Mouse (Mus musculus): ENCODE results near the gene Exoc8. TPM values are rescaled to one million over a fixed set of nuclear protein-coding genes. Genes with fewer than 3 reads are reported as not detected.

Gene Exoc8
- polyA plus RNA-seq, 1 experiment from 2014 or later = 12.7 TPM

GRCm38 (mm10) chr8:124925544-124926266 is 28.2 kb upstream of the Exoc8 start:
- ATAC-seq (ENCODE audit: low FRiP score) = no peak

GRCm38 (mm10) chr8:124923971-124924652 is 26.6 kb upstream of the Exoc8 start:
- 85% methylated on average over 15 of the region's 15 CpGs for WGBS
- Histone ChIP-seq H3K9me3 (replicated peaks) (no peaks in the 10 kb centered on the region), H3K36me3 (0 out of 2 replicates have a peak, but pooled peaks cover 4% of the 10 kb centered on the region), H3K4me3 (replicated peaks) (no peak overlapping the region), H3K27ac (replicated peaks) (no peak overlapping the region), H3K4me1 (peaks cover 41% of the 10 kb centered on the region), H3K4me2 (no peak overlapping the region), H3K9ac (replicated peaks) (no peak overlapping the region), H3K27me3 (replicated peaks) (no peaks in the 10 kb centered on the region)
- no peak for ATAC-seq (ENCODE audit: low FRiP score)

More at GRCm38 (mm10) chr8:124925544-124926266, 28.2 kb upstream of the Exoc8 start:
- 0 out of 2 replicates have a peak, but pooled peaks cover 4% of the 10 kb centered on the region for H3K36me3 ChIP-seq
- no peak overlapping the region for H3K9ac ChIP-seq (replicated peaks)
- H3K4me2 ChIP-seq = no peak overlapping the region
- 80% methylated on average over 14 of the region's 14 CpGs for WGBS
- H3K27ac ChIP-seq (replicated peaks) = no peak overlapping the region
- H3K9me3 ChIP-seq (replicated peaks) = no peaks in the 10 kb centered on the region
- no peaks in the 10 kb centered on the region for H3K27me3 ChIP-seq (replicated peaks)
- H3K4me1 ChIP-seq = peaks cover 41% of the 10 kb centered on the region
- H3K4me3 ChIP-seq (replicated peaks) = no peak overlapping the region

GRCm38 (mm10) chr8:124922490-124923089 is 25.1 kb upstream of the Exoc8 start:
- Histone ChIP-seq H3K4me1 (peaks cover 37% of the 10 kb centered on the region), H3K4me3 (replicated peaks) (no peak overlapping the region), H3K4me2 (no peak overlapping the region), H3K27me3 (replicated peaks) (no peaks in the 10 kb centered on the region), H3K36me3 (0 out of 2 replicates have a peak, but pooled peaks cover 4% of the 10 kb centered on the region), H3K27ac (replicated peaks) (no peak overlapping the region; the same call in 1 of the 2 replicates), H3K9me3 (replicated peaks) (no peaks in the 10 kb centered on the region), H3K9ac (replicated peaks) (no peak overlapping the region)
- no peak for ATAC-seq (ENCODE audit: low FRiP score)
- 48% methylated on average over 11 of the region's 11 CpGs for WGBS

GRCm38 (mm10) chr8:124921369-124922279 is 24.1 kb upstream of the Exoc8 start:
- Histone ChIP-seq H3K4me2 (no peak overlapping the region), H3K4me1 (peaks cover 34% of the 10 kb centered on the region), H3K9me3 (replicated peaks) (no peaks in the 10 kb centered on the region), H3K27me3 (replicated peaks) (no peaks in the 10 kb centered on the region), H3K4me3 (replicated peaks) (no peak overlapping the region), H3K9ac (replicated peaks) (no peak overlapping the region), H3K27ac (replicated peaks) (no peak overlapping the region; the same call in 1 of the 2 replicates), H3K36me3 (0 out of 2 replicates have a peak, but pooled peaks cover 2% of the 10 kb centered on the region)
- 71% methylated on average over 18 of the region's 18 CpGs for WGBS
- ATAC-seq (ENCODE audit: low FRiP score) = no peak

- Histone ChIP-seq H3K36me3 (peaks cover 27% of the 10 kb centered on the region), H3K9ac (replicated peaks) (no peak overlapping the region), H3K27me3 (replicated peaks) (no peaks in the 10 kb centered on the region), H3K4me2 (no peak overlapping the region), H3K9me3 (replicated peaks) (no peaks in the 10 kb centered on the region), H3K4me3 (replicated peaks) (no peak overlapping the region), H3K4me1 (peaks cover 14% of the 10 kb centered on the region), H3K27ac (replicated peaks) (no peak overlapping the region)
- 82% methylated on average over 18 of the region's 18 CpGs for WGBS
- ATAC-seq (ENCODE audit: low FRiP score) = no peak
Observed at GRCm38 (mm10) chr8:124917741-124918484, 20.4 kb upstream of the Exoc8 start.

- Histone ChIP-seq H3K36me3 (peaks cover 64% of the 10 kb centered on the region), H3K9me3 (replicated peaks) (no peaks in the 10 kb centered on the region), H3K4me3 (replicated peaks) (no peak overlapping the region), H3K4me1 (no peaks in the 10 kb centered on the region), H3K4me2 (no peak overlapping the region), H3K27me3 (replicated peaks) (no peaks in the 10 kb centered on the region), H3K27ac (replicated peaks) (no peak overlapping the region), H3K9ac (replicated peaks) (no peak overlapping the region)
- 95% methylated on average over 5 of the region's 5 CpGs for WGBS
- no peak for ATAC-seq (ENCODE audit: low FRiP score)
Observed at GRCm38 (mm10) chr8:124914061-124914460, 16.6 kb upstream of the Exoc8 start.

GRCm38 (mm10) chr8:124911938-124912872 is 14.7 kb upstream of the Exoc8 start:
- no peak overlapping the region for H3K4me3 ChIP-seq (replicated peaks)
- no peak overlapping the region for H3K27ac ChIP-seq (replicated peaks)
- no peaks in the 10 kb centered on the region for H3K4me1 ChIP-seq
- no peak overlapping the region for H3K9ac ChIP-seq (replicated peaks)
- no peak overlapping the region for H3K4me2 ChIP-seq
- 80% methylated on average over 17 of the region's 17 CpGs for WGBS
- no peaks in the 10 kb centered on the region for H3K27me3 ChIP-seq (replicated peaks)
- ATAC-seq (ENCODE audit: low FRiP score) = no peak
- peaks cover 82% of the 10 kb centered on the region for H3K36me3 ChIP-seq
- no peaks in the 10 kb centered on the region for H3K9me3 ChIP-seq (replicated peaks)

- no peaks in the 10 kb centered on the region for H3K27me3 ChIP-seq (replicated peaks)
- no peak overlapping the region for H3K9ac ChIP-seq (replicated peaks)
- 88% methylated on average over 10 of the region's 10 CpGs for WGBS
- peaks cover 3% of the 10 kb centered on the region; the same call in 1 of the 2 replicates for H3K4me1 ChIP-seq
- ATAC-seq (ENCODE audit: low FRiP score) = no peak
- H3K9me3 ChIP-seq (replicated peaks) = no peaks in the 10 kb centered on the region
- peaks cover 93% of the 10 kb centered on the region for H3K36me3 ChIP-seq
- no peak overlapping the region for H3K4me3 ChIP-seq (replicated peaks)
- H3K27ac ChIP-seq (replicated peaks) = no peak overlapping the region
- H3K4me2 ChIP-seq = no peak overlapping the region
Observed at GRCm38 (mm10) chr8:124910349-124910748, 12.8 kb upstream of the Exoc8 start.

GRCm38 (mm10) chr8:124909936-124910335 is 12.4 kb upstream of the Exoc8 start:
- H3K4me2 ChIP-seq = no peak overlapping the region
- 96% methylated on average over 16 of the region's 16 CpGs for WGBS
- no peak overlapping the region for H3K4me3 ChIP-seq (replicated peaks)
- ATAC-seq (ENCODE audit: low FRiP score) = no peak
- H3K9ac ChIP-seq (replicated peaks) = no peak overlapping the region
- peaks cover 90% of the 10 kb centered on the region for H3K36me3 ChIP-seq
- peaks cover 4% of the 10 kb centered on the region; the same call in 1 of the 2 replicates for H3K4me1 ChIP-seq
- H3K9me3 ChIP-seq (replicated peaks) = no peaks in the 10 kb centered on the region
- no peak overlapping the region for H3K27ac ChIP-seq (replicated peaks)
- no peaks in the 10 kb centered on the region for H3K27me3 ChIP-seq (replicated peaks)

- no peak for ATAC-seq (ENCODE audit: low FRiP score)
- H3K36me3 ChIP-seq = peaks cover 82% of the 10 kb centered on the region
- 88% methylated on average over 2 of the region's 2 CpGs for WGBS
Observed at GRCm38 (mm10) chr8:124905482-124905881, 8.0 kb upstream of the Exoc8 start.

More at GRCm38 (mm10) chr8:124905482-124905881, 8.0 kb upstream of the Exoc8 start:
- Histone ChIP-seq H3K9ac (replicated peaks) (no peak overlapping the region), H3K27me3 (replicated peaks) (no peaks in the 10 kb centered on the region), H3K4me3 (replicated peaks) (no peak overlapping the region), H3K27ac (replicated peaks) (no peak overlapping the region), H3K9me3 (replicated peaks) (no peaks in the 10 kb centered on the region), H3K4me2 (no peak overlapping the region), H3K4me1 (peaks cover 10% of the 10 kb centered on the region; the same call in 1 of the 2 replicates)

All from neural tube, embryonic 15.5 days (tissue).